Mouse (Mus musculus) layer of hippocampus, adult 18-20 months (tissue): ENCODE measurements around the gene Kcnc3. TPM values are rescaled to one million over a fixed set of nuclear protein-coding genes. Genes with fewer than 3 reads are reported as not detected.

Source experiments
- total RNA-seq, 2 experiments: library from RNA; stranded (reverse); gene quantifications; 2 replicates each; pipeline ENCODE4 v1.2.3; 2021

Kcnc3 gene
- total RNA-seq, 2 experiments from 2014 or later = 164 to 170 TPM

Other genes with a start within 250 kb of the Kcnc3 start
- gene Syt3, start 206.6 kb upstream of the Kcnc3 start, total RNA-seq = 10 to 100 TPM; 85.4 to 87.4 TPM
- gene 1700008O03Rik, start 204.8 kb upstream of the Kcnc3 start, total RNA-seq = 1 to 10 TPM; 2.1 to 4.5 TPM
- 100 to 1,000 TPM; 336 to 349 TPM for gene Lrrc4b, start 161.6 kb upstream of the Kcnc3 start, total RNA-seq
- 10 to 100 TPM; 13.0 TPM for gene Aspdh, start 125.3 kb upstream of the Kcnc3 start, total RNA-seq
- gene Josd2, start 122.7 kb upstream of the Kcnc3 start, total RNA-seq = 100 to 1,000 TPM in 1 of 2 experiments, 10 to 100 TPM in 1; 86.1 to 100 TPM
- 100 to 1,000 TPM; 235 to 245 TPM for gene Emc10, start 94.1 kb upstream of the Kcnc3 start, total RNA-seq
- 10 to 100 TPM; 16.2 to 17.6 TPM for gene Fam71e1, start 94.1 kb upstream of the Kcnc3 start, total RNA-seq
- gene Mybpc2, start 66.0 kb upstream of the Kcnc3 start, total RNA-seq = under 1 TPM; 0.27 to 0.28 TPM
- gene Spib, start 58.6 kb upstream of the Kcnc3 start, total RNA-seq = not detected
- 10 to 100 TPM in 1 of 2 experiments, 1 to 10 TPM in 1; 9.4 to 13.2 TPM for gene Pold1, start 41.8 kb upstream of the Kcnc3 start, total RNA-seq
- 10 to 100 TPM; 64.9 to 68.5 TPM for gene Nr1h2, start 36.7 kb upstream of the Kcnc3 start, total RNA-seq
- not detected for gene Napsa, start 18.3 kb upstream of the Kcnc3 start, total RNA-seq
- 10 to 100 TPM; 31.4 to 33.4 TPM for gene Myh14, start 80.2 kb downstream of the Kcnc3 start, total RNA-seq
- not detected for gene Izumo2, start 118.1 kb downstream of the Kcnc3 start, total RNA-seq
- gene Vrk3, start 157.7 kb downstream of the Kcnc3 start, total RNA-seq = 10 to 100 TPM; 35.1 to 39.9 TPM
- gene Zfp473, start 160.4 kb downstream of the Kcnc3 start, total RNA-seq = under 1 TPM; 0.41 to 0.79 TPM
- 10 to 100 TPM; 30.7 to 32.7 TPM for gene Nup62, start 225.4 kb downstream of the Kcnc3 start, total RNA-seq
- gene Il4i1, start 225.7 kb downstream of the Kcnc3 start, total RNA-seq = 1 to 10 TPM; 1.8 to 2.0 TPM
- gene Atf5, start 226.0 kb downstream of the Kcnc3 start, total RNA-seq = 10 to 100 TPM; 27.4 to 27.9 TPM